Mouse (Mus musculus): Measurements from ENCODE around the gene Fcgr1.

Gene Fcgr1

GRCm38 (mm10) chr3:96273591-96274465 lies 19.9 kb downstream of the Fcgr1 start:
- DNase-seq (ENCODE audit: low read depth, low spot score), result peak; percentile 79

GRCm38 (mm10) chr3:96269511-96270474 lies 24.0 kb downstream of the Fcgr1 start, which contains the start of gene Hist2h2bb:
Hist2h2bb (plus strand) TSS chr3:96269752.
- peak; percentile 95 for DNase-seq (ENCODE audit: low read depth, low spot score)

- DNase-seq (ENCODE audit: low read depth, low spot score), result peak; percentile 66
Measured at GRCm38 (mm10) chr3:96268776-96269378, 24.9 kb downstream of the Fcgr1 start.

- peak; percentile 78 for DNase-seq (ENCODE audit: low read depth, low spot score)
Measured at GRCm38 (mm10) chr3:96268051-96268775, 25.6 kb downstream of the Fcgr1 start, which contains the start of gene Hist2h3b. Hist2h3b (plus strand) TSS chr3:96268654.

GRCm38 (mm10) chr3:96267541-96267940 lies 26.2 kb downstream of the Fcgr1 start:
- DNase-seq (ENCODE audit: low read depth, low spot score), result no peak

- DNase-seq (ENCODE audit: low read depth, low spot score), result no peak
Measured at GRCm38 (mm10) chr3:96266132-96266710, 27.5 kb downstream of the Fcgr1 start.

- DNase-seq (ENCODE audit: low read depth, low spot score), result no peak
Measured at GRCm38 (mm10) chr3:96264404-96264949, 29.3 kb downstream of the Fcgr1 start.

GRCm38 (mm10) chr3:96263558-96264403 lies 30.0 kb downstream of the Fcgr1 start:
- peak; percentile 71 for DNase-seq (ENCODE audit: low read depth, low spot score)

GRCm38 (mm10) chr3:96262979-96263550 lies 30.7 kb downstream of the Fcgr1 start, which contains the start of gene Hist2h4:
Hist2h4 (minus strand) TSS chr3:96263311.
- DNase-seq (ENCODE audit: low read depth, low spot score), result peak; percentile 93

- DNase-seq (ENCODE audit: low read depth, low spot score), result peak; percentile 84
Measured at GRCm38 (mm10) chr3:96262216-96262875, 31.4 kb downstream of the Fcgr1 start.

GRCm38 (mm10) chr3:96261623-96262022 lies 32.1 kb downstream of the Fcgr1 start:
- no peak for DNase-seq (ENCODE audit: low read depth, low spot score)

GRCm38 (mm10) chr3:96260220-96260619 lies 33.5 kb downstream of the Fcgr1 start:
- no peak for DNase-seq (ENCODE audit: low read depth, low spot score)

- DNase-seq (ENCODE audit: low read depth, low spot score), result no peak
Measured at GRCm38 (mm10) chr3:96257190-96257589, 36.6 kb downstream of the Fcgr1 start.

GRCm38 (mm10) chr3:96255926-96256593 lies 37.7 kb downstream of the Fcgr1 start:
- DNase-seq (ENCODE audit: low read depth, low spot score), result no peak

GRCm38 (mm10) chr3:96254683-96255355 lies 39.0 kb downstream of the Fcgr1 start:
- no peak for DNase-seq (ENCODE audit: low read depth, low spot score)

GRCm38 (mm10) chr3:96251787-96252186 lies 42.0 kb downstream of the Fcgr1 start:
- DNase-seq (ENCODE audit: low read depth, low spot score), result no peak

GRCm38 (mm10) chr3:96250890-96251289 lies 42.9 kb downstream of the Fcgr1 start:
- no peak for DNase-seq (ENCODE audit: low read depth, low spot score)

All from CD4-positive, CD25-positive, alpha-beta regulatory T cell, adult 2 months (primary cell).